Mouse (Mus musculus): ENCODE measurements around the gene Stpg2. TPM values are rescaled to one million over a fixed set of nuclear protein-coding genes. Genes with fewer than 3 reads are reported as not detected.
"Not testable (repeated sequence)": the region's sequence is repeated elsewhere in the genome, so short reads cannot be mapped to it uniquely, and the experiment has no call there.

Gene Stpg2
- polyA plus RNA-seq, 1 experiment from 2014 or later: 0.15 TPM

DNA sequence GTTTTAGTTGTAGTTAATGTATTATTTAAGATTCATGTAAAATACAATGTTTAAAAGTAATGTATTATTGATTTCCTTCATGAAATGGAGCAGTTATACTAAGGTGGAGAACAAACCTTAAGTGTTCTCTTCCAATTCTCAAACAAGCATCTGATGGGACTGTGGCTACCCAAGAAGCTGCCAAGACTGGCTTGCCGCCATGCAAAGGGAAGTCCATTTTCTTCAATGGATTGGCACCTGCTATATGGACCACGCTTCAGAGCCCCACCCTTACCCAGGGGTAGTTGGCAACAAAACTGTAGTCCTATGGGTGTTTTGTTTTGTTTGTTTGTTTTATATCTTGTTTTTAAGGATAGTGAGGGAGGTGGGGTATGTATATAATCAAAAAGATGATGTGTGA, 373.0 kb downstream of the Stpg2 start:
- Histone ChIP-seq H3K36me3 (ENCODE audit: control insufficient read depth, insufficient read depth, low read length) (no peaks in the 10 kb centered on the region), H3K9ac (ENCODE audit: low read length) (no peak overlapping the region), H3K4me3 (ENCODE audit: low read depth, low read length) (no peak overlapping the region), H3K27ac (ENCODE audit: low read depth, low read length) (no peak overlapping the region), H3K4me1 (ENCODE audit: control insufficient read depth, insufficient read depth, low read length) (no peaks in the 10 kb centered on the region), H3K9me3 (ENCODE audit: control insufficient read depth, low read length) (no peaks in the 10 kb centered on the region), H3K4me2 (no peak overlapping the region), H3K27me3 (ENCODE audit: control insufficient read depth, insufficient read depth, low read length) (no peaks in the 10 kb centered on the region)
- ATAC-seq (ENCODE audit: low FRiP score) (no peak), DNase-seq (ENCODE audit: low spot score, missing footprints) (no peak)
- WGBS: 98% methylated on average over 2 of the region's 2 CpGs

GRCm38 (mm10) chr3:139581298-139581697, 375.8 kb downstream of the Stpg2 start:
- no peaks in the 10 kb centered on the region for H3K27me3 ChIP-seq (ENCODE audit: control insufficient read depth, insufficient read depth, low read length)
- ATAC-seq (ENCODE audit: low FRiP score) (no peak), DNase-seq (ENCODE audit: low spot score, missing footprints) (no peak)
- H3K4me2 ChIP-seq: no peak overlapping the region
- no peaks in the 10 kb centered on the region for H3K36me3 ChIP-seq (ENCODE audit: control insufficient read depth, insufficient read depth, low read length)
- H3K27ac ChIP-seq (ENCODE audit: low read depth, low read length): no peak overlapping the region
- no peak overlapping the region for H3K4me3 ChIP-seq (ENCODE audit: low read depth, low read length)
- H3K4me1 ChIP-seq (ENCODE audit: control insufficient read depth, insufficient read depth, low read length): no peaks in the 10 kb centered on the region
- H3K9ac ChIP-seq (ENCODE audit: low read length): no peak overlapping the region
- H3K9me3 ChIP-seq (ENCODE audit: control insufficient read depth, low read length): no peaks in the 10 kb centered on the region

GRCm38 (mm10) chr3:139599508-139599907, 394.0 kb downstream of the Stpg2 start:
- Histone ChIP-seq H3K4me3 (ENCODE audit: low read depth, low read length) (no peak overlapping the region), H3K4me1 (ENCODE audit: control insufficient read depth, insufficient read depth, low read length) (no peaks in the 10 kb centered on the region), H3K36me3 (ENCODE audit: control insufficient read depth, insufficient read depth, low read length) (no peaks in the 10 kb centered on the region), H3K27ac (ENCODE audit: low read depth, low read length) (no peak overlapping the region), H3K4me2 (no peak overlapping the region), H3K9ac (ENCODE audit: low read length) (no peak overlapping the region), H3K27me3 (ENCODE audit: control insufficient read depth, insufficient read depth, low read length) (no peaks in the 10 kb centered on the region), H3K9me3 (ENCODE audit: control insufficient read depth, low read length) (no peaks in the 10 kb centered on the region)
- peak; percentile 65; the same call in 1 of the 2 replicates for ATAC-seq (ENCODE audit: low FRiP score)
- no peak for DNase-seq (ENCODE audit: low spot score, missing footprints)
- 80% methylated on average over 3 of the region's 3 CpGs for WGBS

- H3K9ac ChIP-seq (ENCODE audit: low read length); H3K9me3 ChIP-seq (ENCODE audit: control insufficient read depth, low read length); H3K27me3 ChIP-seq (ENCODE audit: control insufficient read depth, insufficient read depth, low read length); H3K4me1 ChIP-seq (ENCODE audit: control insufficient read depth, insufficient read depth, low read length); ATAC-seq (ENCODE audit: low FRiP score); DNase-seq (ENCODE audit: low spot score, missing footprints); H3K4me3 ChIP-seq (ENCODE audit: low read depth, low read length); H3K27ac ChIP-seq (ENCODE audit: low read depth, low read length); H3K36me3 ChIP-seq (ENCODE audit: control insufficient read depth, insufficient read depth, low read length); H3K4me2 ChIP-seq: not testable (repeated sequence)
These were observed 402.8 kb downstream of the Stpg2 start for GRCm38 (mm10) chr3:139608267-139608666.

GRCm38 (mm10) chr3:139614641-139615040, 409.1 kb downstream of the Stpg2 start:
- H3K9ac ChIP-seq (ENCODE audit: low read length): no peak overlapping the region
- no peaks in the 10 kb centered on the region for H3K4me1 ChIP-seq (ENCODE audit: control insufficient read depth, insufficient read depth, low read length)
- H3K4me3 ChIP-seq (ENCODE audit: low read depth, low read length): no peak overlapping the region
- no peak overlapping the region for H3K27ac ChIP-seq (ENCODE audit: low read depth, low read length)
- H3K27me3 ChIP-seq (ENCODE audit: control insufficient read depth, insufficient read depth, low read length): no peaks in the 10 kb centered on the region
- no peaks in the 10 kb centered on the region for H3K36me3 ChIP-seq (ENCODE audit: control insufficient read depth, insufficient read depth, low read length)
- WGBS: 67% methylated on average over 3 of the region's 3 CpGs
- no peak overlapping the region for H3K4me2 ChIP-seq
- ATAC-seq (ENCODE audit: low FRiP score) (no peak), DNase-seq (ENCODE audit: low spot score, missing footprints) (no peak)
- H3K9me3 ChIP-seq (ENCODE audit: control insufficient read depth, low read length): no peaks in the 10 kb centered on the region

- 91% methylated on average over 7 of the region's 7 CpGs for WGBS
- Histone ChIP-seq H3K9me3 (ENCODE audit: control insufficient read depth, low read length) (no peaks in the 10 kb centered on the region), H3K4me3 (ENCODE audit: low read depth, low read length) (no peak overlapping the region), H3K36me3 (ENCODE audit: control insufficient read depth, insufficient read depth, low read length) (no peaks in the 10 kb centered on the region), H3K27ac (ENCODE audit: low read depth, low read length) (no peak overlapping the region), H3K27me3 (ENCODE audit: control insufficient read depth, insufficient read depth, low read length) (no peaks in the 10 kb centered on the region), H3K4me2 (no peak overlapping the region), H3K9ac (ENCODE audit: low read length) (no peak overlapping the region), H3K4me1 (ENCODE audit: control insufficient read depth, insufficient read depth, low read length) (no peaks in the 10 kb centered on the region)
- no peak for ATAC-seq (ENCODE audit: low FRiP score)
- DNase-seq (ENCODE audit: low spot score, missing footprints): no peak
These were observed 410.3 kb downstream of the Stpg2 start for GRCm38 (mm10) chr3:139615791-139616190.

- 79% methylated on average over 8 of the region's 8 CpGs for WGBS
- DNase-seq (ENCODE audit: low spot score, missing footprints): no peak
These were observed 432.4 kb downstream of the Stpg2 start for GRCm38 (mm10) chr3:139637887-139638286.

GRCm38 (mm10) chr3:139651505-139651904, 446.0 kb downstream of the Stpg2 start:
- no peak overlapping the region for H3K9ac ChIP-seq (ENCODE audit: low read length)
- no peaks in the 10 kb centered on the region for H3K27me3 ChIP-seq (ENCODE audit: control insufficient read depth, insufficient read depth, low read length)
- DNase-seq (ENCODE audit: low spot score, missing footprints) (no peak), ATAC-seq (ENCODE audit: low FRiP score) (no peak)
- H3K4me3 ChIP-seq (ENCODE audit: low read depth, low read length): no peak overlapping the region
- no peak overlapping the region for H3K27ac ChIP-seq (ENCODE audit: low read depth, low read length)
- no peaks in the 10 kb centered on the region for H3K4me1 ChIP-seq (ENCODE audit: control insufficient read depth, insufficient read depth, low read length)
- H3K4me2 ChIP-seq: no peak overlapping the region
- WGBS: 90% methylated on average over 4 of the region's 4 CpGs
- no peaks in the 10 kb centered on the region for H3K36me3 ChIP-seq (ENCODE audit: control insufficient read depth, insufficient read depth, low read length)
- no peaks in the 10 kb centered on the region for H3K9me3 ChIP-seq (ENCODE audit: control insufficient read depth, low read length)

More at GRCm38 (mm10) chr3:139637887-139638286, 432.4 kb downstream of the Stpg2 start:
- H3K4me1 ChIP-seq (ENCODE audit: control insufficient read depth, insufficient read depth, low read length): no peaks in the 10 kb centered on the region
- H3K9ac ChIP-seq (ENCODE audit: low read length): no peak overlapping the region
- H3K27ac ChIP-seq (ENCODE audit: low read depth, low read length): no peak overlapping the region
- no peak for ATAC-seq (ENCODE audit: low FRiP score)
- no peaks in the 10 kb centered on the region for H3K36me3 ChIP-seq (ENCODE audit: control insufficient read depth, insufficient read depth, low read length)
- H3K4me2 ChIP-seq: no peak overlapping the region
- no peaks in the 10 kb centered on the region for H3K27me3 ChIP-seq (ENCODE audit: control insufficient read depth, insufficient read depth, low read length)
- no peaks in the 10 kb centered on the region for H3K9me3 ChIP-seq (ENCODE audit: control insufficient read depth, low read length)
- no peak overlapping the region for H3K4me3 ChIP-seq (ENCODE audit: low read depth, low read length)

GRCm38 (mm10) chr3:139659416-139659815, 453.9 kb downstream of the Stpg2 start:
- Histone ChIP-seq H3K4me2 (no peak overlapping the region), H3K27me3 (ENCODE audit: control insufficient read depth, insufficient read depth, low read length) (no peaks in the 10 kb centered on the region), H3K4me1 (ENCODE audit: control insufficient read depth, insufficient read depth, low read length) (no peaks in the 10 kb centered on the region), H3K9me3 (ENCODE audit: control insufficient read depth, low read length) (no peaks in the 10 kb centered on the region), H3K27ac (ENCODE audit: low read depth, low read length) (no peak overlapping the region), H3K4me3 (ENCODE audit: low read depth, low read length) (no peak overlapping the region), H3K36me3 (ENCODE audit: control insufficient read depth, insufficient read depth, low read length) (no peaks in the 10 kb centered on the region), H3K9ac (ENCODE audit: low read length) (no peak overlapping the region)
- WGBS: 68% methylated on average over 4 of the region's 4 CpGs
- no peak for DNase-seq (ENCODE audit: low spot score, missing footprints)
- ATAC-seq (ENCODE audit: low FRiP score): no peak

- Histone ChIP-seq H3K4me3 (ENCODE audit: low read depth, low read length) (no peak overlapping the region), H3K9ac (ENCODE audit: low read length) (no peak overlapping the region), H3K36me3 (ENCODE audit: control insufficient read depth, insufficient read depth, low read length) (no peaks in the 10 kb centered on the region), H3K27me3 (ENCODE audit: control insufficient read depth, insufficient read depth, low read length) (no peaks in the 10 kb centered on the region), H3K4me2 (no peak overlapping the region), H3K9me3 (ENCODE audit: control insufficient read depth, low read length) (no peaks in the 10 kb centered on the region), H3K27ac (ENCODE audit: low read depth, low read length) (no peak overlapping the region), H3K4me1 (ENCODE audit: control insufficient read depth, insufficient read depth, low read length) (no peaks in the 10 kb centered on the region)
- no peak for DNase-seq (ENCODE audit: low spot score, missing footprints)
- ATAC-seq (ENCODE audit: low FRiP score): no peak
These were observed 456.7 kb downstream of the Stpg2 start for GRCm38 (mm10) chr3:139662241-139662640.
